8 mouse cellular contexts compared by ENCODE assay signal in the genomic region with DNA sequence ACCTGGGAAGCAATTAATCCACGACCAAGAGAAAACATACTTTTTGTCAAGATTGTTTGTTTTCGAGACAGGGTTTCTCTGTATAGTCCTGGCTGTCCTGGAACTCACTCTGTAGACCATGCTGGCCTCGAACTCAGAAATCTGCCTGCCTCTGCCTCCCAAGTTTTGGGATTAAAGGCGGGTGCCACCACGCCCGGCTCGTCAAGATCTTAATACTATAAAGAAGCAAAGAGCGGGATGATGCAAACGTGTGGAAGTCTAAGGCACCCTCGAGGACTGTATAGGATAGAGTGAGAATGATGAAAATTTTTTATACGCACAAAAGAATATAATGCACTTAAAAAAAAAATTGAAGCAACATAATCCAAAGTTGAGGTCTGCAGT. TPM values are rescaled to one million over a fixed set of nuclear protein-coding genes. Genes with fewer than 3 reads are reported as not detected.
DNase-seq lines count a peak whose midpoint lies in the region; ATAC-seq and TF ChIP-seq lines count a peak whose summit lies in the region.
"Not testable (repeated sequence)": the region's sequence is repeated elsewhere in the genome, so short reads cannot be mapped to it uniquely, and the experiment has no call there.

No protein-coding gene starts in this region.

- H3K4me2 ChIP-seq in embryonic facial prominence, embryonic 11.5 days (ENCODE audit: low read depth, low read length) = not testable (repeated sequence)
- peak overlapping the region; percentile 75 for H3K4me2 ChIP-seq in forebrain, postnatal 0 days (ENCODE audit: low read depth)
- H3K4me2 ChIP-seq in hindbrain, embryonic 11.5 days (replicated peaks; ENCODE audit: low read depth, low read length) = peak overlapping the region; percentile 84
- H3K4me2 ChIP-seq in kidney, embryonic 15.5 days = peak overlapping the region; percentile 91
- H3K4me2 ChIP-seq in liver, embryonic 13.5 days = peak overlapping the region; percentile 91
- peak overlapping the region; percentile 93 for H3K4me2 ChIP-seq in midbrain, embryonic 12.5 days (replicated peaks)

- not testable (repeated sequence) for H3K4me1 ChIP-seq in embryonic facial prominence, embryonic 11.5 days (ENCODE audit: control insufficient read depth, insufficient read depth, low read length); hindbrain, embryonic 11.5 days (replicated peaks; ENCODE audit: control insufficient read depth, insufficient read depth, low read length); olfactory bulb, adult 2 months (ENCODE audit: control insufficient read depth, insufficient read depth, low read length)
- peaks cover 15% of the 10 kb centered on the region for H3K4me1 ChIP-seq in forebrain, postnatal 0 days (ENCODE audit: insufficient read depth)
- peaks cover 54% of the 10 kb centered on the region for H3K4me1 ChIP-seq in kidney, embryonic 15.5 days
- H3K4me1 ChIP-seq in liver, embryonic 13.5 days (replicated peaks) = peaks cover 57% of the 10 kb centered on the region
- peaks cover 33% of the 10 kb centered on the region for H3K4me1 ChIP-seq in midbrain, embryonic 12.5 days

- DNase-seq in A20 (ENCODE audit: low read depth, low spot score) = peak; percentile 30
- DNase-seq in embryonic facial prominence, embryonic 11.5 days (ENCODE audit: low spot score); forebrain, postnatal 0 days; hindbrain, embryonic 11.5 days (ENCODE audit: low spot score); liver, embryonic 13.5 days: not testable (repeated sequence)

- H3K9me3 ChIP-seq in embryonic facial prominence, embryonic 11.5 days (replicated peaks; ENCODE audit: control insufficient read depth, low read length); forebrain, postnatal 0 days (ENCODE audit: low read length); hindbrain, embryonic 11.5 days (ENCODE audit: control insufficient read depth, low read length); kidney, embryonic 15.5 days (replicated peaks); liver, embryonic 13.5 days (replicated peaks); midbrain, embryonic 12.5 days: not testable (repeated sequence)

- H3K4me3 ChIP-seq in embryonic facial prominence, embryonic 11.5 days (ENCODE audit: low read depth, low read length) = 0 out of 2 replicates have a peak overlapping the region, but pooled peaks have one; percentile 92
- H3K4me3 ChIP-seq in forebrain, postnatal 0 days (ENCODE audit: low read depth, low read length) = peak overlapping the region; percentile 87
- H3K4me3 ChIP-seq in hindbrain, embryonic 11.5 days (ENCODE audit: low read depth, low read length) = peak overlapping the region; percentile 86
- peak overlapping the region; percentile 95 for H3K4me3 ChIP-seq in kidney, embryonic 15.5 days (replicated peaks)
- H3K4me3 ChIP-seq in liver, embryonic 13.5 days (replicated peaks) = peak overlapping the region; percentile 89
- peak overlapping the region; percentile 81 for H3K4me3 ChIP-seq in midbrain, embryonic 12.5 days
- peak overlapping the region; percentile 83 for H3K4me3 ChIP-seq in olfactory bulb, adult 2 months (ENCODE audit: insufficient read depth, low read depth, low read length)

- H3K9ac ChIP-seq in embryonic facial prominence, embryonic 11.5 days (replicated peaks; ENCODE audit: low read length); hindbrain, embryonic 11.5 days (ENCODE audit: low read depth, low read length); kidney, embryonic 15.5 days; midbrain, embryonic 12.5 days (replicated peaks): not testable (repeated sequence)
- H3K9ac ChIP-seq in forebrain, postnatal 0 days = peak overlapping the region; percentile 88; the same call in 1 of the 2 replicates
- peak overlapping the region; percentile 90 for H3K9ac ChIP-seq in liver, embryonic 13.5 days

- TF ChIP-seq CTCF in forebrain, postnatal 0 days (IDR thresholded peaks at IDR 0.05; ENCODE audit: low read depth); olfactory bulb, adult 2 months (IDR thresholded peaks at IDR 0.05; ENCODE audit: insufficient read depth, low read depth, low read length): not testable (repeated sequence)

- not testable (repeated sequence) for TF ChIP-seq POLR2A in olfactory bulb, adult 2 months (IDR thresholded peaks at IDR 0.05; ENCODE audit: insufficient read depth, low read depth, low read length)

- H3K27me3 ChIP-seq in embryonic facial prominence, embryonic 11.5 days (ENCODE audit: control insufficient read depth, insufficient read depth, low read length); forebrain, postnatal 0 days (ENCODE audit: insufficient read depth, low read length); hindbrain, embryonic 11.5 days (ENCODE audit: control insufficient read depth, insufficient read depth, low read length); kidney, embryonic 15.5 days; liver, embryonic 13.5 days; midbrain, embryonic 12.5 days: not testable (repeated sequence)

- H3K36me3 ChIP-seq in embryonic facial prominence, embryonic 11.5 days (replicated peaks; ENCODE audit: control insufficient read depth, insufficient read depth, low read depth, low read length); forebrain, postnatal 0 days (ENCODE audit: insufficient read depth); hindbrain, embryonic 11.5 days (ENCODE audit: control insufficient read depth, insufficient read depth, low read length); kidney, embryonic 15.5 days; liver, embryonic 13.5 days; midbrain, embryonic 12.5 days: not testable (repeated sequence)

- 0 out of 2 replicates have a peak, but pooled peaks have one; percentile 0 for ATAC-seq in embryonic facial prominence, embryonic 11.5 days (replicated peaks; ENCODE audit: insufficient number of reproducible peaks, low FRiP score, low TSS enrichment, low read depth)
- ATAC-seq in forebrain, postnatal 0 days; liver, embryonic 13.5 days (ENCODE audit: low read depth); midbrain, embryonic 12.5 days (ENCODE audit: low FRiP score, low read depth): not testable (repeated sequence)
- ATAC-seq in hindbrain, embryonic 11.5 days (ENCODE audit: low FRiP score) = peak; percentile 3; the same call in 1 of the 2 replicates
- peak; percentile 1; the same call in 1 of the 2 replicates for ATAC-seq in kidney, embryonic 15.5 days (replicated peaks; ENCODE audit: low FRiP score)

- H3K27ac ChIP-seq in embryonic facial prominence, embryonic 11.5 days (replicated peaks; ENCODE audit: low read depth, low read length); hindbrain, embryonic 11.5 days (ENCODE audit: low read depth, low read length); olfactory bulb, adult 2 months (ENCODE audit: insufficient read depth, low read depth, low read length): not testable (repeated sequence)
- peak overlapping the region; percentile 87 for H3K27ac ChIP-seq in forebrain, postnatal 0 days (ENCODE audit: low read depth, low read length)
- peak overlapping the region; percentile 90 for H3K27ac ChIP-seq in kidney, embryonic 15.5 days
- H3K27ac ChIP-seq in liver, embryonic 13.5 days = peak overlapping the region; percentile 75
- H3K27ac ChIP-seq in midbrain, embryonic 12.5 days (replicated peaks) = peak overlapping the region; percentile 77; the same call in 1 of the 2 replicates

- 75% methylated on average over 11 of the region's 11 CpGs for WGBS in embryonic facial prominence, embryonic 11.5 days
- WGBS in forebrain, postnatal 0 days = 74% methylated on average over 11 of the region's 11 CpGs
- 79% methylated on average over 11 of the region's 11 CpGs for WGBS in hindbrain, embryonic 11.5 days
- 72% methylated on average over 11 of the region's 11 CpGs for WGBS in kidney, embryonic 15.5 days
- WGBS in liver, embryonic 13.5 days (ENCODE audit: insufficient replicate concordance) = 71% methylated on average over 11 of the region's 11 CpGs
- 77% methylated on average over 11 of the region's 11 CpGs for WGBS in midbrain, embryonic 12.5 days
- 75% methylated on average over 11 of the region's 11 CpGs for WGBS in olfactory bulb, adult 2 months

RNA-seq across cellular contexts. Expression of a gene that starts 0.5 kb away (rescaled TPM):
- 60.5 and 61.0 TPM in 2 replicates for polyA plus RNA-seq in embryonic facial prominence, embryonic 11.5 days (2014; fragmentation: Nextera tagmentation; extraction: Ambion mirVana)
- 37.2 and 42.2 TPM in 2 replicates for total RNA-seq in forebrain, postnatal 0 days (2014; rRNA removed)
- 49.4 and 54.2 TPM in 2 replicates for polyA plus RNA-seq in forebrain, postnatal 0 days (2015; fragmentation: Nextera tagmentation; extraction: Ambion mirVana)
- 50.0 and 54.6 TPM in 2 replicates for polyA plus RNA-seq in hindbrain, embryonic 11.5 days (2014; fragmentation: Nextera tagmentation; extraction: Ambion mirVana)
- 60.8 and 64.9 TPM in 2 replicates for polyA plus RNA-seq in kidney, embryonic 15.5 days (2015; fragmentation: Nextera tagmentation; extraction: Ambion mirVana)
- 26.1 and 28.6 TPM in 2 replicates for polyA plus RNA-seq in liver, embryonic 13.5 days (2015; fragmentation: Nextera tagmentation; extraction: Ambion mirVana)
- polyA plus RNA-seq in midbrain, embryonic 12.5 days (2016; fragmentation: Nextera tagmentation; extraction: Ambion mirVana) = 45.1 and 47.0 TPM in 2 replicates
- polyA plus RNA-seq in olfactory bulb, adult 2 months (2012; ENCODE audit: insufficient read depth, insufficient read length, low replicate concordance, missing spikeins) = not detected in 2 replicates

RNA-seq across cellular contexts. Expression of a gene that starts 1.3 kb away (rescaled TPM):
- 26.5 and 31.4 TPM in 2 replicates for polyA plus RNA-seq in embryonic facial prominence, embryonic 11.5 days (2014; fragmentation: Nextera tagmentation; extraction: Ambion mirVana)
- total RNA-seq in forebrain, postnatal 0 days (2014; rRNA removed) = 33.5 and 36.1 TPM in 2 replicates
- polyA plus RNA-seq in forebrain, postnatal 0 days (2015; fragmentation: Nextera tagmentation; extraction: Ambion mirVana) = 17.4 and 19.3 TPM in 2 replicates
- 32.7 and 41.1 TPM in 2 replicates for polyA plus RNA-seq in hindbrain, embryonic 11.5 days (2014; fragmentation: Nextera tagmentation; extraction: Ambion mirVana)
- 21.0 and 23.4 TPM in 2 replicates for polyA plus RNA-seq in kidney, embryonic 15.5 days (2015; fragmentation: Nextera tagmentation; extraction: Ambion mirVana)
- 14.8 and 17.9 TPM in 2 replicates for polyA plus RNA-seq in liver, embryonic 13.5 days (2015; fragmentation: Nextera tagmentation; extraction: Ambion mirVana)
- 39.6 and 42.3 TPM in 2 replicates for polyA plus RNA-seq in midbrain, embryonic 12.5 days (2016; fragmentation: Nextera tagmentation; extraction: Ambion mirVana)
- 150 TPM in 1 of 2 replicates, not detected in the other for polyA plus RNA-seq in olfactory bulb, adult 2 months (2012; ENCODE audit: insufficient read depth, insufficient read length, low replicate concordance, missing spikeins)

RNA-seq across cellular contexts. Expression of a gene that starts 46.2 kb away (rescaled TPM):
- polyA plus RNA-seq in embryonic facial prominence, embryonic 11.5 days (2014; fragmentation: Nextera tagmentation; extraction: Ambion mirVana) = 1.4 and 2.2 TPM in 2 replicates
- 0.71 and 1.1 TPM in 2 replicates for total RNA-seq in forebrain, postnatal 0 days (2014; rRNA removed)
- polyA plus RNA-seq in forebrain, postnatal 0 days (2015; fragmentation: Nextera tagmentation; extraction: Ambion mirVana) = 1.8 and 2.6 TPM in 2 replicates
- polyA plus RNA-seq in hindbrain, embryonic 11.5 days (2014; fragmentation: Nextera tagmentation; extraction: Ambion mirVana) = 0.62 and 1.2 TPM in 2 replicates
- polyA plus RNA-seq in kidney, embryonic 15.5 days (2015; fragmentation: Nextera tagmentation; extraction: Ambion mirVana) = 2.4 and 4.1 TPM in 2 replicates
- 0.30 and 0.39 TPM in 2 replicates for polyA plus RNA-seq in liver, embryonic 13.5 days (2015; fragmentation: Nextera tagmentation; extraction: Ambion mirVana)
- 0.64 and 1.2 TPM in 2 replicates for polyA plus RNA-seq in midbrain, embryonic 12.5 days (2016; fragmentation: Nextera tagmentation; extraction: Ambion mirVana)
- not detected in 2 replicates for polyA plus RNA-seq in olfactory bulb, adult 2 months (2012; ENCODE audit: insufficient read depth, insufficient read length, low replicate concordance, missing spikeins)

Comparison
In these comparisons a context has a peak if more than half of its experiments do, and no peak if none do; other contexts are left out.
1. RNA of a gene that starts 0.5 kb away (polyA plus RNA-seq): 60.8 to 64.9 TPM in kidney, embryonic 15.5 days, 60.5 to 61.0 TPM in embryonic facial prominence, embryonic 11.5 days, 50.0 to 54.6 TPM in hindbrain, embryonic 11.5 days, 49.4 to 54.2 TPM in forebrain, postnatal 0 days, 45.1 to 47.0 TPM in midbrain, embryonic 12.5 days and 26.1 to 28.6 TPM in liver, embryonic 13.5 days; not detected in olfactory bulb, adult 2 months; every median in the first group is over 10 times any median in the second.
2. Peak in every context shown above with its lines, with median percentiles within 50 percentile points of each other: H3K4me3 ChIP-seq.